Mouse (Mus musculus): ENCODE results near the gene Hoxa6. TPM values are rescaled to one million over a fixed set of nuclear protein-coding genes. Genes with fewer than 3 reads are reported as not detected.

Gene Hoxa6
- total and polyA plus RNA-seq, 3 experiments = not detected

DNA sequence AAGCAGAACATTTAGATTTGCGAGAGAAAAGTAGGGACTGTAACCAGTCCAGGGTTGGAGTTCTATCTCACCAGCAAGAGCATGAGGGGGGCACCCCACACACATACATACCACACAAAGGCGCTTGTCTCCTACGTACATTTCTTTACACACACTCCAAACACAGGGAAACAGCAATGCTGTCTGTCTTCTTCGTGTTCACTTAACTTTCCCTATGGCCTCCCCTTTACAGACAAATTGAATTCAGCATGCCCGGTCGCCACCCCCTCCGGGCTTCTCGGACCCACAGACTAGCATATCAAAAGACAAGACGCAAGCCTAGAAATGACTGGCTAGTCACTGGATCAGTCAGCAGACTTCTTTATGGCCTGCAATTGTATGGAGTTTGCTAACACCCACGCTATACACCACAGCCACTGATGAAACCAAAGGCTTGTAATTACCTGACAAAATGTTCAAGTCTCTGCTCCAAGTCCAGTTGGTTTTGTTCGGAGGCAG is 28.3 kb downstream of the Hoxa6 start:
- no peaks in the 10 kb centered on the region for H3K27me3 ChIP-seq (ENCODE audit: control insufficient read depth in 1 of 2, insufficient read depth in 2 of 2, low read length in 2 of 2)

DNA sequence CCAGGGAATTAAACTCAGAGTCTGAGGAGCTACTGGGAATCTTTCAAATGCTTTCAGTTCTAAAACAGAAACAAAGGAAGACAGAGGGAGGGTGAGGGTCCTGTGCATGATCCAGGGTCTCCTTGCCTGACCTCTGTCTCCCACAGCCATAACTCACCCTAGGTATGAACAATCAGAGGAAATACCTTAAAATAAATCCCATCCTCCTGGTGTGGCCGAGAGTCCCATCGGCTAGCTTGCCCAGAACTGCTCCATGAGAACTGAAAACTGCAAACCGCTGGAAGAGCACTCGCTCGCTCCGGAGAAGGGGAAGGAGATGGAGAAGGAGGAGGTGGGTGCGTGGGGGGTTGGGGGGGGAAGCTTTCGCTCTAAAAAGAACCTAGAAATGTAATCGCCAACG is 28.8 kb downstream of the Hoxa6 start:
- Histone ChIP-seq H3K79me2 (ENCODE audit: control insufficient read depth, insufficient read depth, low read length, poor library complexity) (no peaks in the 10 kb centered on the region), H3K4me3 (ENCODE audit: control insufficient read depth in 1 of 2, insufficient read depth in 1 of 2, low read depth in 2 of 2, low read length in 2 of 2) (no peak overlapping the region)

More for the DNA sequence above, 28.3 kb downstream of the Hoxa6 start:
- Histone ChIP-seq H3K9ac (ENCODE audit: control insufficient read depth, low read depth, low read length, poor library complexity, severe bottlenecking) (no peak overlapping the region), H3K79me2 (ENCODE audit: control insufficient read depth, insufficient read depth, low read length, poor library complexity) (no peaks in the 10 kb centered on the region), H3K4me1 (ENCODE audit: control insufficient read depth in 1 of 2, insufficient read depth in 2 of 2, low read length in 2 of 2) (no peaks in the 10 kb centered on the region), H3K36me3 (ENCODE audit: control insufficient read depth in 1 of 2, insufficient read depth in 2 of 2, low read length in 2 of 2) (no peaks in the 10 kb centered on the region), H3K27ac (ENCODE audit: control insufficient read depth, low read depth, low read length) (no peak overlapping the region), H3K4me3 (ENCODE audit: control insufficient read depth in 1 of 2, insufficient read depth in 1 of 2, low read depth in 2 of 2, low read length in 2 of 2) (no peak overlapping the region), H3K9me3 (replicated peaks; ENCODE audit: insufficient read depth, low read length) (no peaks in the 10 kb centered on the region)
- no peak for DNase-seq (ENCODE audit: low read depth, low spot score)
- no peak for TF ChIP-seq ETS1 (IDR thresholded peaks at IDR 0.05; ENCODE audit: low read depth, low read length)
- no peak for TF ChIP-seq HCFC1 (IDR thresholded peaks at IDR 0.05; ENCODE audit: low read depth, low read length)
- TF ChIP-seq NRF1 (IDR thresholded peaks at IDR 0.05; ENCODE audit: insufficient read depth, low read depth, low read length, poor library complexity, severe bottlenecking) = no peak
- TF ChIP-seq MAZ (IDR thresholded peaks at IDR 0.05; ENCODE audit: low read depth, low read length) = no peak
- no peak for TF ChIP-seq CHD2 (IDR thresholded peaks at IDR 0.05; ENCODE audit: low read length)
- TF ChIP-seq ZNF384 (IDR thresholded peaks at IDR 0.05; ENCODE audit: low read depth, low read length) = no peak
- TF ChIP-seq USF2 (IDR thresholded peaks at IDR 0.05; ENCODE audit: borderline replicate concordance in 1 of 2, insufficient read depth in 1 of 2, low read depth in 1 of 2, low read length in 2 of 2) = no peak
- no peak for TF ChIP-seq POLR2A (IDR thresholded peaks at IDR 0.05; ENCODE audit: control insufficient read depth in 1 of 2, insufficient read depth in 1 of 2, low read depth in 1 of 2, low read length in 2 of 2, poor library complexity in 1 of 2)
- TF ChIP-seq SIN3A (IDR thresholded peaks at IDR 0.05; ENCODE audit: low read length) = no peak
- TF ChIP-seq USF1 (IDR thresholded peaks at IDR 0.05; ENCODE audit: low read depth, low read length) = no peak
- TF ChIP-seq ZMIZ1 (IDR thresholded peaks at IDR 0.05; ENCODE audit: low read depth, low read length) = no peak

DNA sequence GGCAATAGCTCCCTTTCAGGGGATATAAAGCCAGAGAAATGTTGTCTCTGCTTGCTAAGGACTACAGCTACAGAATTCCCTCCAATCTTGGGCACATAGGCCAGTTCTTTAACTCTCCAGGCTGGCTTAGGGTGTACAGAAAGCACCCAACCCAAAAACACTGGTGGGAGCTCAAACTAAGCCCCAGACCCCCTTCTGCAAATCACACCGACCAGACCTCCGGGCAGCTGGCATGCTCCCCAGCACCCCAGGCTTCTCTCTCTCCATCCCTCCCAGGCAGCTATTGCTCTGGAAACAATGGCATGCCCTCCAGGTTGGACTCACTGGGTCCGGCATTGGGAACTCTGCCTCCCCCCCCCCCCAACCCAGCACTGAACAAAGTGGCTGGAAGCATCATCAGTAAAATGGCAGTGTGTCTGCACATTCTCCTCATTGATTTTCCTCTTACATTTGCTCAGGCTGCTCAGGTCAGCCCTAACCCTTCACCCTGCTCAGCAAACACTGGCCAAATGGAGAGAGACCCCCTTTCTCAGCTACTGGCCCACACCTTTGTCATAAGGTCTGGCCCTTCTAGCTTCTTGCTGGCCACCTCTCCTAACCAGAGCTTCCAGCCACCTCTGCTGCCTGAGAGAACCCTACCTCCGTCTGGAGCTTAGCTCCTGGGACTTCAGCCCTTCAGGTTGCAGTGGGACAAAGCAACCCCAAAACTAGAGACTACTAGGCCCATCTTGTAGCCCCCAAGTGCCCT is 29.4 kb downstream of the Hoxa6 start:
- Histone ChIP-seq H3K9ac (ENCODE audit: control insufficient read depth, low read depth, low read length, poor library complexity, severe bottlenecking) (no peak overlapping the region), H3K4me3 (ENCODE audit: control insufficient read depth in 1 of 2, insufficient read depth in 1 of 2, low read depth in 2 of 2, low read length in 2 of 2) (no peak overlapping the region), H3K27me3 (ENCODE audit: control insufficient read depth in 1 of 2, insufficient read depth in 2 of 2, low read length in 2 of 2) (no peaks in the 10 kb centered on the region), H3K36me3 (ENCODE audit: control insufficient read depth in 1 of 2, insufficient read depth in 2 of 2, low read length in 2 of 2) (no peaks in the 10 kb centered on the region), H3K79me2 (ENCODE audit: control insufficient read depth, insufficient read depth, low read length, poor library complexity) (no peaks in the 10 kb centered on the region), H3K27ac (ENCODE audit: control insufficient read depth, low read depth, low read length) (no peak overlapping the region), H3K4me1 (ENCODE audit: control insufficient read depth in 1 of 2, insufficient read depth in 2 of 2, low read length in 2 of 2) (no peaks in the 10 kb centered on the region), H3K9me3 (replicated peaks; ENCODE audit: insufficient read depth, low read length) (no peaks in the 10 kb centered on the region)
- DNase-seq (ENCODE audit: low read depth, low spot score) = no peak
- TF ChIP-seq MYB (IDR thresholded peaks at IDR 0.05; ENCODE audit: low read depth, low read length) = no peak
- TF ChIP-seq NELFE (IDR thresholded peaks at IDR 0.05; ENCODE audit: low read depth, low read length) = no peak
- TF ChIP-seq USF2 (IDR thresholded peaks at IDR 0.05; ENCODE audit: borderline replicate concordance in 1 of 2, insufficient read depth in 1 of 2, low read depth in 1 of 2, low read length in 2 of 2) = no peak
- no peak for TF ChIP-seq HCFC1 (IDR thresholded peaks at IDR 0.05; ENCODE audit: low read depth, low read length)
- no peak for TF ChIP-seq CHD1 (IDR thresholded peaks at IDR 0.05; ENCODE audit: low read depth, low read length)
- TF ChIP-seq TAL1 (IDR thresholded peaks at IDR 0.05; ENCODE audit: low read length) = no peak
- TF ChIP-seq NRF1 (IDR thresholded peaks at IDR 0.05; ENCODE audit: insufficient read depth, low read depth, low read length, poor library complexity, severe bottlenecking) = no peak
- no peak for TF ChIP-seq USF1 (IDR thresholded peaks at IDR 0.05; ENCODE audit: low read depth, low read length)
- TF ChIP-seq MXI1 (IDR thresholded peaks at IDR 0.05; ENCODE audit: low read depth, low read length) = no peak
- TF ChIP-seq MAFK (IDR thresholded peaks at IDR 0.05; ENCODE audit: borderline replicate concordance, low read depth, low read length) = no peak
- no peak for TF ChIP-seq MEF2A (IDR thresholded peaks at IDR 0.05; ENCODE audit: extremely low read depth, insufficient replicate concordance, low read depth, low read length, poor library complexity, severe bottlenecking)
- TF ChIP-seq POLR2AphosphoS5 (IDR thresholded peaks at IDR 0.05; ENCODE audit: borderline replicate concordance, low read depth, low read length) = no peak
- TF ChIP-seq ELF1 (IDR thresholded peaks at IDR 0.05; ENCODE audit: low read depth, low read length) = no peak

More for the DNA sequence above, 28.8 kb downstream of the Hoxa6 start:
- no peak for TF ChIP-seq MAZ (IDR thresholded peaks at IDR 0.05; ENCODE audit: low read depth, low read length)
- no peak for TF ChIP-seq CTCF (IDR thresholded peaks at IDR 0.05 in 2 of 3, conservative IDR thresholded peaks at IDR 0.05 in 1 of 3; ENCODE audit: control insufficient read depth in 1 of 3, insufficient read depth in 1 of 3, low read depth in 2 of 3, low read length in 3 of 3, poor library complexity in 1 of 3, severe bottlenecking in 1 of 3)
- no peak overlapping the region for H3K27ac ChIP-seq (ENCODE audit: control insufficient read depth, low read depth, low read length)
- DNase-seq (ENCODE audit: low read depth, low spot score) = no peak
- no peaks in the 10 kb centered on the region for H3K4me1 ChIP-seq (ENCODE audit: control insufficient read depth in 1 of 2, insufficient read depth in 2 of 2, low read length in 2 of 2)
- no peak overlapping the region for H3K9ac ChIP-seq (ENCODE audit: control insufficient read depth, low read depth, low read length, poor library complexity, severe bottlenecking)
- H3K9me3 ChIP-seq (replicated peaks; ENCODE audit: insufficient read depth, low read length) = no peaks in the 10 kb centered on the region
- no peaks in the 10 kb centered on the region for H3K36me3 ChIP-seq (ENCODE audit: control insufficient read depth in 1 of 2, insufficient read depth in 2 of 2, low read length in 2 of 2)
- H3K27me3 ChIP-seq (ENCODE audit: control insufficient read depth in 1 of 2, insufficient read depth in 2 of 2, low read length in 2 of 2) = no peaks in the 10 kb centered on the region

All from MEL (cell line).